In the genomic region with DNA sequence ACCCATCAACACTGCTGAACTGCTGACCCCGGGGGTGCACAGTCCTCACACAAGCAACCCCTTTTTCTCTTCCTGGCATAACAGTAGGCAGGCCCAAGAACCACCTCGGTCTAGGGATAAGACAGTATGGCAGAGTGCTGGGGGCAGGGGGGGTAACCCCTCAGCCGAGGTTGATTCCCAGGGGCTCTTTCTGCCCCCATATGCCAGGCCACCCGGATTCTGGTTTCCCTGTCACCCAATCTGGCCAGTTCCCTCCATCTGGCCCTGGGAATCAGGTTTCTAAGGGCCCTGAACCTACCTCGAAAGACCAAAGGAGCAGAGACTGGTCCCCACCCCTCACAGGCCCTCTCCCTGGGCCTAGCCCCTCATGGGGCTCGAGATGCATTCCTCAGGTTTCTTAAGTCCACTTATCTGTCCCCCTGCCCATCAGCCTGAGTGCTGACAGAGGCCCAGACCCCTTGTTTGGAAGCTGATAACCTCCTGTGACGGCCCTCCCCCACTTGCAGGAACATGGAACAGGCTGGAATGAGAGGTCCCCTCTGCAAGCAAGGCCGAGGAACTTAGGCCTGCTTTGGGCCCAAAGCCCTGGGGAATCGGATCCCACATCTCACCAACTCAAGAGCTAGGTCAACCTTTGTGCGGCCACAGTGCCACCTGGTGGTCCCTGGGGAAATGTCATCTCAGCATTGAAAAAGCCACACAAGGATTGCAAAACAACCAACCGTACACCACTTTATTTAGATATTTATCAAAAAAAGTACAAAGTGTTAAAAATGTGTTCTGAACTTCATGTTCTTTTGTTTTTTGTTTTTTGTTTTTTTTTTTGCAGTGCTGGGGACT, we compare ENCODE assay signal across 8 mouse cellular contexts. TPM values are rescaled to one million over a fixed set of nuclear protein-coding genes. Genes with fewer than 3 reads are reported as not detected.
A peak's percentile ranks its signal among the peaks of the same experiment; 100 is the strongest.
DNase-seq lines count a peak whose midpoint lies in the region; ATAC-seq lines count a peak whose summit lies in the region.

No protein-coding gene starts in this region.

- H3K9me3 ChIP-seq in hindbrain, embryonic 10.5 days: no peaks in the 10 kb centered on the region
- H3K9me3 ChIP-seq in hindbrain, embryonic 13.5 days: no peaks in the 10 kb centered on the region
- no peaks in the 10 kb centered on the region for H3K9me3 ChIP-seq in stomach, embryonic 16.5 days (replicated peaks; ENCODE audit: control insufficient read depth, low read length)

- H3K36me3 ChIP-seq in hindbrain, embryonic 10.5 days: peaks cover 18% of the 10 kb centered on the region
- peaks cover 8% of the 10 kb centered on the region for H3K36me3 ChIP-seq in hindbrain, embryonic 13.5 days
- H3K36me3 ChIP-seq in stomach, embryonic 16.5 days (ENCODE audit: control insufficient read depth, insufficient read depth, low read length): no peaks in the 10 kb centered on the region

- H3K27ac ChIP-seq in hindbrain, embryonic 10.5 days: no peak overlapping the region
- H3K27ac ChIP-seq in hindbrain, embryonic 13.5 days: no peak overlapping the region
- no peak overlapping the region for H3K27ac ChIP-seq in stomach, embryonic 16.5 days (ENCODE audit: low read length)

- no peak for ATAC-seq in hindbrain, embryonic 13.5 days (ENCODE audit: low FRiP score)
- ATAC-seq in monocyte, adult 5-6 weeks (replicated peaks; ENCODE audit: insufficient number of reproducible peaks, low FRiP score, low TSS enrichment, poor library complexity, severe bottlenecking): peak; percentile 51
- ATAC-seq in stomach, embryonic 16.5 days (ENCODE audit: insufficient read depth, low FRiP score): no peak

- H3K27me3 ChIP-seq in hindbrain, embryonic 10.5 days (ENCODE audit: insufficient read depth, poor library complexity, severe bottlenecking): peaks cover 60% of the 10 kb centered on the region
- H3K27me3 ChIP-seq in hindbrain, embryonic 13.5 days: peaks cover 57% of the 10 kb centered on the region
- H3K27me3 ChIP-seq in stomach, embryonic 16.5 days (ENCODE audit: control insufficient read depth, insufficient read depth, low read length): peaks cover 39% of the 10 kb centered on the region

- intact Hi-C loops in left cerebral cortex, postnatal 10 days (cut with DNase I): loop anchor here (2.0 kb wide), 1 partner anchor 172 kb away; no protein-coding TSS in a partner anchor

- no peak overlapping the region for H3K9ac ChIP-seq in hindbrain, embryonic 13.5 days
- H3K9ac ChIP-seq in stomach, embryonic 16.5 days (ENCODE audit: low read length): 0 out of 2 replicates have a peak overlapping the region, but pooled peaks have one; percentile 14

- no peak overlapping the region for H3K4me3 ChIP-seq in hindbrain, embryonic 10.5 days
- no peak overlapping the region for H3K4me3 ChIP-seq in hindbrain, embryonic 13.5 days
- H3K4me3 ChIP-seq in stomach, embryonic 16.5 days (replicated peaks; ENCODE audit: low read length): no peak overlapping the region

- H3K4me1 ChIP-seq in hindbrain, embryonic 10.5 days (replicated peaks): peaks cover 55% of the 10 kb centered on the region
- H3K4me1 ChIP-seq in hindbrain, embryonic 13.5 days (replicated peaks): peaks cover 39% of the 10 kb centered on the region
- peaks cover 21% of the 10 kb centered on the region for H3K4me1 ChIP-seq in stomach, embryonic 16.5 days (ENCODE audit: control insufficient read depth, insufficient read depth, low read length)

- H3K4me2 ChIP-seq in hindbrain, embryonic 13.5 days: no peak overlapping the region
- no peak overlapping the region for H3K4me2 ChIP-seq in stomach, embryonic 16.5 days (ENCODE audit: low read depth, low read length)

- 30% methylated on average over 11 of the region's 11 CpGs for WGBS in hindbrain, embryonic 10.5 days
- 35% methylated on average over 11 of the region's 11 CpGs for WGBS in hindbrain, embryonic 13.5 days
- WGBS in stomach, embryonic 16.5 days: 20% methylated on average over 11 of the region's 11 CpGs

- peak; percentile 85 for DNase-seq in hindbrain, embryonic 10.5 days (ENCODE audit: low spot score)
- peak; percentile 80 to 89 for DNase-seq in cerebellum, adult 18-20 months
- peak; percentile 78 to 87 for DNase-seq in frontal cortex, postnatal 14 days (ENCODE audit: low spot score in 2 of 2)
- DNase-seq in induced T-regulatory cell, adult 2 months (ENCODE audit: low read depth): peak; percentile 93
- DNase-seq in left cerebral cortex, postnatal 10 days (ENCODE audit: extremely low spot score in 1 of 2, low spot score in 2 of 2): peak; percentile 79 to 86

RNA-seq across cellular contexts. Expression of a gene that starts 2.1 kb away (rescaled TPM):
- polyA plus RNA-seq in hindbrain, embryonic 10.5 days (2016; fragmentation: Nextera tagmentation; extraction: Ambion mirVana): 9.2 and 10.2 TPM in 2 replicates
- 5.3 and 6.5 TPM in 2 replicates for polyA plus RNA-seq in hindbrain, embryonic 13.5 days (2015; fragmentation: Nextera tagmentation; extraction: Ambion mirVana)
- 10 to 100 TPM in 1 of 2 experiments, 1 to 10 TPM in 1; 9.7 to 11.1 TPM for total RNA-seq in left cerebral cortex, postnatal 10 days (2021)
- 33.8 to 73.5 TPM (median 54.3 TPM) in 3 replicates for total RNA-seq in monocyte, adult 5-6 weeks (2017)
- 13.8 and 15.6 TPM in 2 replicates for polyA plus RNA-seq in stomach, embryonic 16.5 days (2015; fragmentation: Nextera tagmentation; extraction: Ambion mirVana)

RNA-seq across cellular contexts. Expression of a gene that starts 4.5 kb away (rescaled TPM):
- polyA plus RNA-seq in hindbrain, embryonic 10.5 days (2016; fragmentation: Nextera tagmentation; extraction: Ambion mirVana): 3.4 and 10.0 TPM in 2 replicates
- 0.44 and 0.95 TPM in 2 replicates for polyA plus RNA-seq in hindbrain, embryonic 13.5 days (2015; fragmentation: Nextera tagmentation; extraction: Ambion mirVana)
- not detected for total RNA-seq in left cerebral cortex, postnatal 10 days (2021)
- not detected in 3 replicates for total RNA-seq in monocyte, adult 5-6 weeks (2017)
- not detected in 2 replicates for polyA plus RNA-seq in stomach, embryonic 16.5 days (2015; fragmentation: Nextera tagmentation; extraction: Ambion mirVana)

RNA-seq across cellular contexts. Expression of a gene that starts 36.4 kb away (rescaled TPM):
- polyA plus RNA-seq in hindbrain, embryonic 10.5 days (2016; fragmentation: Nextera tagmentation; extraction: Ambion mirVana): 60.0 and 60.8 TPM in 2 replicates
- polyA plus RNA-seq in hindbrain, embryonic 13.5 days (2015; fragmentation: Nextera tagmentation; extraction: Ambion mirVana): 86.8 and 88.0 TPM in 2 replicates
- 100 to 1,000 TPM; 146 to 152 TPM for total RNA-seq in left cerebral cortex, postnatal 10 days (2021)
- total RNA-seq in monocyte, adult 5-6 weeks (2017): 301 to 380 TPM (median 322 TPM) in 3 replicates
- polyA plus RNA-seq in stomach, embryonic 16.5 days (2015; fragmentation: Nextera tagmentation; extraction: Ambion mirVana): 35.9 and 40.5 TPM in 2 replicates
